Mouse (Mus musculus) midbrain, embryonic 15.5 days (tissue): ENCODE measurements around the gene Rhox9. TPM values are rescaled to one million over a fixed set of nuclear protein-coding genes. Genes with fewer than 3 reads are reported as not detected.
"Not testable (repeated sequence)": the region's sequence is repeated elsewhere in the genome, so short reads cannot be mapped to it uniquely, and the experiment has no call there.

Source experiments
- ATAC-seq: fragments of 200-750 bp; cut with Nextera tagmentation; replicated peaks from 2 replicates; pipeline ENCODE4 v1.8.0; 2017; ENCODE audit warnings: moderate TSS enrichment
- H3K27ac ChIP-seq: fragments of 300-500 bp; sonication (generic); 2 replicates; pipeline ENCODE4 v1.5.1; 2015; ENCODE audit warnings: mild to moderate bottlenecking, inconsistent platforms
- H3K27me3 ChIP-seq: fragments of 300-500 bp; sonication (generic); replicated peaks from 2 replicates; pipeline ENCODE4 v1.6.1; 2015; ENCODE audit warnings: inconsistent platforms
- H3K36me3 ChIP-seq: fragments of 300-500 bp; sonication (generic); replicated peaks from 2 replicates; pipeline ENCODE4 v1.6.1; 2015; ENCODE audit warnings: inconsistent platforms
- H3K4me1 ChIP-seq: fragments of 300-500 bp; sonication (generic); 2 replicates; pipeline ENCODE4 v1.6.1; 2015; ENCODE audit warnings: inconsistent platforms
- H3K4me2 ChIP-seq: fragments of 300-500 bp; sonication (generic); 2 replicates; pipeline ENCODE4 v1.6.1; 2015; ENCODE audit warnings: inconsistent platforms, mild to moderate bottlenecking, moderate library complexity
- H3K4me3 ChIP-seq: fragments of 300-500 bp; sonication (generic); 2 replicates; pipeline ENCODE4 v1.5.1; 2015; ENCODE audit warnings: mild to moderate bottlenecking, inconsistent platforms
- H3K9ac ChIP-seq: fragments of 300-500 bp; sonication (generic); 2 replicates; pipeline ENCODE4 v1.6.1; 2015; ENCODE audit warnings: mild to moderate bottlenecking, inconsistent platforms
- H3K9me3 ChIP-seq: fragments of 300-500 bp; sonication (generic); 2 replicates; pipeline ENCODE4 v1.6.1; 2016; ENCODE audit warnings: inconsistent platforms
- WGBS: fragments of 180-500 bp; shearing (Covaris S2); methylation state at CpG from one replicate; pipeline ENCODE4 v1.1.7; 2015; ENCODE audit warnings: mixed read lengths; 5-methylcytosine and 5-hydroxymethylcytosine counted together
- polyA plus RNA-seq: library from polyadenylated mRNA; unstranded; fragments of >200 nt; fragmentation: Nextera tagmentation; extraction: Ambion mirVana; gene quantifications from 2 replicates; pipeline ENCODE4 v1.2.1, GENCODE M21; 2015

The Rhox9 gene
- polyA plus RNA-seq, result not detected in 2 replicates

DNA sequence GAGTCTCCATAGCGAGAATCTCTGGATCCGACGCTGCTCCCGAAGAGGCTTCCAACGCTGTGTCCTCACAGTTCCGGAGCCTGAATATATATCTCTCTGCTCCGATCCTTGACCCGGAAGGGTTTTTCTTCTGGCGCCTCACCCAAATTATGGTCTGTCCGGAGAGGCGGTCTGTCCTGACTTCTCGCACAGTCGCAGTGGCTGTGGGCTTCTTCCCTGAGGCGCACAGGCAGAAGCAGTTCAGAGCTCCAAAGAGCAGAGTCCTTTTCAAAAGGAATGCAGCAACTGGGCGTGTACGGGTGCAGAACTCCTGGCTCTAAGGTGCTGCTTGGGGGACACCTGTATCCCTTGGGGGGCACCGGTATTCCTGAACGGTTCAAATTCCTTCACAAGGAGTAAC, at the start of gene Rhox9:
Gene Rhox9 (minus strand): TSS at position 101 of the 400 bp plus-strand sequence.
- not testable (repeated sequence) for H3K9me3 ChIP-seq, H3K4me3 ChIP-seq, H3K27ac ChIP-seq, H3K4me1 ChIP-seq, H3K36me3 ChIP-seq, H3K9ac ChIP-seq, H3K27me3 ChIP-seq, H3K4me2 ChIP-seq, ATAC-seq
- 90% methylated on average over 11 of the region's 18 CpGs for WGBS

GRCm38 (mm10) chrX:37916311-37916710, 14.7 kb upstream of the Rhox9 start:
- H3K9ac ChIP-seq, result no peak overlapping the region
- WGBS, result 71% methylated on average over 4 of the region's 4 CpGs

DNA sequence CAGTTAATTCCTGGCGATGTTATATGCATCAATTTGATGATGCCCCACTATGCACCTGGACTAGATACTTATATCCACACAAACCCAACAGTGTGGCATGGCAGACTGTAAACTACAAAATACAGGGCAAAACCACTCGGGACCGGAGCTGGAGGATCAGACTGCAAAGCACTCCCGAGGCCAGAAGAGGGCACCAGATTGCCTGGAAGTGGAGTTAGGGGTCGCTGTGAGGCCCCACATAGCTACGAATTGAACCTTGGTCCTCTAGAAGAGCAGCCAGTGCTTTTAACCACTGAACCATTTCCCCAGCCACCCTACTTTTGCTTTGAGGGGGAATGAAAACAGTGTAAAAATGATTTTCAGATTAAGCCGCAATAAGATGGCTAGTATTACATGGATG, 7.0 kb upstream of the Rhox9 start:
- WGBS, result 62% methylated on average over 7 of the region's 7 CpGs

More at GRCm38 (mm10) chrX:37916311-37916710, 14.7 kb upstream of the Rhox9 start:
- Histone ChIP-seq H3K27ac (no peak overlapping the region), H3K4me3 (no peak overlapping the region), H3K36me3 (no peaks in the 10 kb centered on the region), H3K4me1 (no peaks in the 10 kb centered on the region), H3K9me3 (no peaks in the 10 kb centered on the region), H3K27me3 (no peaks in the 10 kb centered on the region), H3K4me2 (no peak overlapping the region)
- no peak for ATAC-seq

GRCm38 (mm10) chrX:37903727-37904126, 2.2 kb upstream of the Rhox9 start:
- H3K27me3 ChIP-seq, result no peaks in the 10 kb centered on the region
- no peak overlapping the region for H3K4me3 ChIP-seq
- no peak overlapping the region for H3K4me2 ChIP-seq
- WGBS, result 75% methylated on average over 5 of the region's 5 CpGs
- H3K9me3 ChIP-seq, result no peaks in the 10 kb centered on the region
- H3K27ac ChIP-seq, result no peak overlapping the region
- no peaks in the 10 kb centered on the region for H3K4me1 ChIP-seq
- no peaks in the 10 kb centered on the region for H3K36me3 ChIP-seq
- no peak for ATAC-seq
- no peak overlapping the region for H3K9ac ChIP-seq

More for the DNA sequence above, 7.0 kb upstream of the Rhox9 start:
- Histone ChIP-seq H3K27ac (no peak overlapping the region), H3K27me3 (no peaks in the 10 kb centered on the region), H3K9me3 (no peaks in the 10 kb centered on the region), H3K36me3 (no peaks in the 10 kb centered on the region), H3K9ac (no peak overlapping the region), H3K4me1 (no peaks in the 10 kb centered on the region), H3K4me3 (no peak overlapping the region), H3K4me2 (no peak overlapping the region)
- ATAC-seq, result no peak

DNA sequence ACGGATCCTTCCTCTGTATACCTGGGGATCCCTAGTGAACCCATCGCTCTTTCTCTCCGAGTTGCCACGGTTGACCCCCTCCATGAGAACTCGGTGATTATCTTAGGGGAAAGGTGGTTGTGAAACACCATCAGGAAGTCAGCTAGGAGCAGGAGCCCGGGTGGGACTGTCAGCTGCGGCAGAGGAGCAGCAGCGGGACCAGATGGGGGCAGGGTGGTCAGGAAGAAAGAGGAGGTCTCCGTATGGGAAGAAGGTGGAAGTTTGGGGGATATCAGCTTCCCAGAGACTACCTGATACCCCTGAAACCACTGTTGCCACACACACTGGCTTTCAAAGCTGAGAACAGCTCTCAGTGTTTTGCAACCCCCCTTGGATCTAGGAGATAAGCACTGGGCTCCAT, 4.4 kb downstream of the Rhox9 start, which contains the start of gene Rhox7b:
Gene Rhox7b (minus strand): TSS at position 101 of the 400 bp plus-strand sequence.
- H3K4me3 ChIP-seq, H3K27me3 ChIP-seq, H3K4me2 ChIP-seq, H3K9me3 ChIP-seq, H3K36me3 ChIP-seq, ATAC-seq, H3K27ac ChIP-seq, H3K9ac ChIP-seq, H3K4me1 ChIP-seq: not testable (repeated sequence)
- WGBS, result 85% methylated on average over 9 of the region's 9 CpGs

DNA sequence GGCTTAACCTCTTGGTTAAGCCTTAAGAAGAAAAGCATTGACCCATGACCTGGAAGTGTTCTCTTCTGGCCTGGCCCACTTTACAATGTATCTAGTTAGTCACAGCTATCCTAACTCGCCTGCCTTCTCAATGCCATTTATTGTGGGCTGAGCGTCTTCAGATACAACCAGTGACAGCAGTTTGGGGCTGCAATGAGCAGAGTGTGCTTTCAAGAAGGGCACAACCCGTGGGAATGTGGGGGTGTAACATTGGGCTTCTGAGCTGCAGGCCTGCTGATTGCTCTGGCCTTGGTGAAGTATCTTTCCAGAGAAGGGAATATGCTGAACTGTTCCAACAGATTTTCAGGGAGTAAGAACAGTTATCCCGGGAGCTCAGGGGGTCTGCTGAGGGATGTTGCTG, 22.7 kb downstream of the Rhox9 start, which contains the start of gene Rhox8:
Gene Rhox8 (minus strand): TSS at position 101 of the 400 bp plus-strand sequence.
- ATAC-seq, result no peak
- Histone ChIP-seq H3K27ac (no peak within 1 kb of the TSS), H3K36me3 (no peaks in the 10 kb centered on the region), H3K4me3 (no peak within 1 kb of the TSS), H3K4me1 (no peaks in the 10 kb centered on the region), H3K27me3 (no peaks in the 10 kb centered on the region), H3K9ac (no peak within 1 kb of the TSS), H3K4me2 (no peak within 1 kb of the TSS), H3K9me3 (no peaks in the 10 kb centered on the region)
- WGBS, result 77% methylated on average over 4 of the region's 4 CpGs

DNA sequence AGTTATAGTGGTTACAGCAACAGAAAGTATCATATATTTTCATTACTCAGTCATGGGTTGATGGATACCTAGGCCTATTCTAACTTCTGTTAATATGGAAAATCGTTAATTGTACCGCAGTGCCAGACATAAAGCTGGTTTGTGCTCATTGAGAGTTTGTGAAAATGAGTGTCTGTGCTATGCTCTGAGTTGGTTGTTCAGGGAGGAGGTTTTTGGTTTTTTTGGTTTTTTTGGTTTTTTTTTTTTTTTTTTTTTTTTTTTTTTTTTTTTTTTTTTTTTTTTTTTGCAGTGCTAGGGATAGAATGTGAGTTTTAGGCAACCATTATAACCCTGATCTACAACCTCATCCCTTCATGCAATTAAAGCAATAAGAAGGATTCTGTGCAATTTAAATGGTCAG, 29.9 kb downstream of the Rhox9 start:
- Histone ChIP-seq H3K4me3 (no peak overlapping the region), H3K27me3 (no peaks in the 10 kb centered on the region), H3K4me1 (no peaks in the 10 kb centered on the region), H3K4me2 (no peak overlapping the region), H3K9ac (no peak overlapping the region), H3K36me3 (no peaks in the 10 kb centered on the region), H3K27ac (no peak overlapping the region), H3K9me3 (no peaks in the 10 kb centered on the region)
- 100% methylated on average over 2 of the region's 2 CpGs for WGBS
- ATAC-seq, result no peak

Other genes with a start within 250 kb of the Rhox9 start
- not detected in 2 replicates for gene Rhox3h, start 233.0 kb downstream of the Rhox9 start, polyA plus RNA-seq
- gene Rhox2h, start 228.5 kb downstream of the Rhox9 start, polyA plus RNA-seq, result not detected in 2 replicates
- 0.47 and 0.76 TPM in 2 replicates for gene Rhox5, start 96.9 kb downstream of the Rhox9 start, polyA plus RNA-seq
- gene Rhox6, start 74.9 kb downstream of the Rhox9 start, polyA plus RNA-seq, result not detected in 2 replicates
- not detected in 2 replicates for gene Rhox7a, start 70.1 kb downstream of the Rhox9 start, polyA plus RNA-seq
- not detected in 2 replicates for gene Rhox8, start 22.8 kb downstream of the Rhox9 start, polyA plus RNA-seq
- not detected in 2 replicates for gene Rhox7b, start 4.5 kb downstream of the Rhox9 start, polyA plus RNA-seq
- not detected in 2 replicates for gene Btg1-ps1, start 117.0 kb upstream of the Rhox9 start, polyA plus RNA-seq
- not detected in 2 replicates for gene Btg1-ps2, start 141.3 kb upstream of the Rhox9 start, polyA plus RNA-seq
- gene Rhox10, start 164.7 kb upstream of the Rhox9 start, polyA plus RNA-seq, result not detected in 2 replicates
- gene Rhox11, start 183.4 kb upstream of the Rhox9 start, polyA plus RNA-seq, result not detected in 2 replicates
- gene Rhox12, start 209.1 kb upstream of the Rhox9 start, polyA plus RNA-seq, result not detected in 2 replicates
- gene Rhox13, start 219.4 kb upstream of the Rhox9 start, polyA plus RNA-seq, result not detected in 2 replicates